Mouse (Mus musculus) small intestine, adult 2 months (tissue): ENCODE measurements around the gene Zfp568. TPM values are rescaled to one million over a fixed set of nuclear protein-coding genes. Genes with fewer than 3 reads are reported as not detected.

Experiments used
- H3K27ac ChIP-seq: fragments of 200-500 bp; 2 replicates; pipeline ENCODE4 v1.5.1; 2012; ENCODE audit warnings: low read depth, low read length, control low read depth, inconsistent platforms; ENCODE audit not compliant: insufficient read depth
- H3K27me3 ChIP-seq: fragments of 200-500 bp; 2 replicates; pipeline ENCODE4 v1.6.1; 2012; ENCODE audit warnings: mild to moderate bottlenecking, moderate library complexity, low read length, inconsistent platforms; ENCODE audit not compliant: control insufficient read depth, insufficient read depth
- H3K36me3 ChIP-seq: fragments of 200-500 bp; 2 replicates; pipeline ENCODE4 v1.6.1; 2012; ENCODE audit warnings: mild to moderate bottlenecking, low read length, control low read depth, inconsistent platforms; ENCODE audit not compliant: control insufficient read depth, insufficient read depth
- H3K4me1 ChIP-seq: fragments of 200-500 bp; 2 replicates; pipeline ENCODE4 v1.6.1; 2012; ENCODE audit warnings: low read length, inconsistent platforms, mixed read lengths; ENCODE audit not compliant: control insufficient read depth, insufficient read depth, insufficient read length
- H3K4me3 ChIP-seq: fragments of 200-500 bp; 2 replicates; pipeline ENCODE4 v1.5.1; 2012; ENCODE audit warnings: low read depth, mild to moderate bottlenecking, control low read depth, inconsistent platforms, low read length, moderate library complexity
- CTCF ChIP-seq: fragments of 200-500 bp; IDR thresholded peaks from 2 replicates; pipeline ENCODE4 v1.5.1; 2012; ENCODE audit warnings: low read depth, mild to moderate bottlenecking, control low read depth, inconsistent platforms, low read length, moderate library complexity, mixed read lengths; ENCODE audit not compliant: insufficient replicate concordance, insufficient read length; ENCODE audit errors: extremely low read depth
- POLR2A ChIP-seq: fragments of 200-500 bp; IDR thresholded peaks from 2 replicates; pipeline ENCODE4 v1.6.1; 2012; ENCODE audit warnings: low read depth, mild to moderate bottlenecking, control low read depth, inconsistent platforms, low read length, moderate library complexity
- WGBS: fragments of 180-500 bp; shearing (Covaris S2); methylation state at CpG from one replicate; pipeline ENCODE4 v1.1.7; 2018; 5-methylcytosine and 5-hydroxymethylcytosine counted together
- polyA plus RNA-seq: library from polyadenylated mRNA; depleted of rRNA; stranded (reverse); fragments of >200 nt; gene quantifications from 2 replicates; pipeline ENCODE4 v1.2.3, GENCODE M21; 2012; rRNA removed

The Zfp568 gene
- polyA plus RNA-seq, 1 experiment, result 2.3 TPM

DNA sequence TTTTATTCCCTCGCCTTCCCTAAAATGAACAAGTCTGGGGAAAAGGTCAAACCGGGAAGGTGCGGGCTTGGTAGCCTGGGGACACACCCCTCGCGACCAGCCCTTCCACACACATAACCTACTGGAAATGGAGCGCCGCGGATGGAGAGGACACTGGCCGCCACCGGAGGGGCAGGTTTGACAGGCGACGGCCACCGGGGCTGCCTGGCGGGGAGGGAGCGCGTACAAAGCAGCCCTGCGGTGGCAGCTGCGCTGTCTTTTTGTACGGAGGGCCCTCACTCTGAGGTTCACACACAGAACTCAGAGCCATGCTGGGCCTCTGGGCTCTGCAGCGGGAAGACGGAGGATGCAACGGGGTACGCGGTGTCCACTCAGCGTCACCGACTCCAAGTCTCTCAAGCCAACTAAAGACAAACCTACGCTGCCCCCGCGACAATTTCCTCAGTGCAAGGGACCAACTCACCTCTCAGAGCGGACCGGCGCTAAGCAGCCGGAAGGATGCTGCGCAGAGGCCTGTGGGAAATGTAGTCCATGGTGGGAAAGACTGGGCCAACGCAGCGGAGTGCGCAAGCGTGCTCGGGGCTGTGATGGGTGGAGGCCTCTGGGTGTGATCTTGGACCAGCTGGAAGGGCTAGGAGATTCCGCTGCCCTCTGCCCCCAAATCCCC is 67.3 kb downstream of the Zfp568 start, which contains the start of gene Zfp14:
Gene Zfp14, minus strand, starts transcription at position 499 of the 667 bp plus-strand sequence.
- 1% methylated on average over 40 of the region's 40 CpGs for WGBS
- peak within 1 kb of the TSS; percentile 94 for H3K4me3 ChIP-seq

DNA sequence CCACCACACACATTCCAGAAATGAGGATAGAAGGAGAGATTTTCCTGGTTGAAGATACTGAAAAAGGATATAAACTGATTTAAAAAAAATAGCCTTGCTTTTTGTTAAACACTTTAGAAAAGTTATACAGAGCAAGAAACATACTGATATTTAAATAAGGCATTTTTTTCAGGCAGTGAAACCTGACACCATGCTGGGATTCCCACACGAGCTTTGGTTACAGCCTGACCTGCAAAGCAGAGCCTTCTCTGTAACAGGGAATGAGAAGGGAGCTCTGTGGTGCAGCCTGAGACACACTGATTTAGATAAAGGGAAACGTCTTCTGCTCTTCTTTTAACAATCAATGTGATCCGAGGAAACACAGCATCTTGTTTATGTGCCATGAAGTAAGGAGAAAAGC is 69.8 kb downstream of the Zfp568 start:
- H3K27ac ChIP-seq, result no peak overlapping the region
- H3K36me3 ChIP-seq, result 0 out of 2 replicates have a peak, but pooled peaks cover 2% of the 10 kb centered on the region
- H3K4me1 ChIP-seq, result 0 out of 2 replicates have a peak, but pooled peaks cover 2% of the 10 kb centered on the region
- TF ChIP-seq POLR2A (no peak), CTCF (no peak)
- WGBS, result 9% methylated on average over 3 of the region's 3 CpGs
- H3K27me3 ChIP-seq, result no peaks in the 10 kb centered on the region
- H3K4me3 ChIP-seq, result no peak overlapping the region

More for the DNA sequence above, 67.3 kb downstream of the Zfp568 start, which contains the start of gene Zfp14:
- Histone ChIP-seq H3K4me1 (0 out of 2 replicates have a peak, but pooled peaks cover 2% of the 10 kb centered on the region), H3K36me3 (no peaks in the 10 kb centered on the region), H3K27ac (0 out of 2 replicates have a peak within 1 kb of the TSS, but pooled peaks have one; percentile 26), H3K27me3 (no peaks in the 10 kb centered on the region)
- TF ChIP-seq POLR2A (no peak), CTCF (no peak)

DNA sequence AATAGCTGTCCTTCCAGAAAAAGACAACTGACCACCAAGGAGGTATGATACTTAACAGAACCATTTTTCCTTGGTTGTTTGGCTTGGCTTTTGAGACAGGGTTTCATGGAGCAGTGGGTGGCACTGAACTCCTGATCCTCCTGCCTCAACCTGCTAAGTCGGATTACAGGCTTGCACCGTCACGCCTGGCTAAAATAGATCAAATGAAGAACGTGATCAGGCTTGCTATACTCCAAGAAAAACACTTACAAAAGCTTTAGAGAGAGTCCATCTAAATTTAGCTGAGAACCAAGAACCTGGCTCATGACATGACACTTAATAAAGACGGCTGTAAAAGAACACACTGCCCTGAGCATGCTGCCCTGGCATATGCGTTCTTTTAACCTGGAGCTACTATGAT is 76.6 kb downstream of the Zfp568 start:
- Histone ChIP-seq H3K27ac (no peak overlapping the region), H3K4me1 (no peaks in the 10 kb centered on the region), H3K4me3 (no peak overlapping the region), H3K36me3 (peaks cover 4% of the 10 kb centered on the region; the same call in 1 of the 2 replicates), H3K27me3 (no peaks in the 10 kb centered on the region)
- TF ChIP-seq POLR2A, result no peak
- no peak for TF ChIP-seq CTCF
- 91% methylated on average over 6 of the region's 6 CpGs for WGBS

DNA sequence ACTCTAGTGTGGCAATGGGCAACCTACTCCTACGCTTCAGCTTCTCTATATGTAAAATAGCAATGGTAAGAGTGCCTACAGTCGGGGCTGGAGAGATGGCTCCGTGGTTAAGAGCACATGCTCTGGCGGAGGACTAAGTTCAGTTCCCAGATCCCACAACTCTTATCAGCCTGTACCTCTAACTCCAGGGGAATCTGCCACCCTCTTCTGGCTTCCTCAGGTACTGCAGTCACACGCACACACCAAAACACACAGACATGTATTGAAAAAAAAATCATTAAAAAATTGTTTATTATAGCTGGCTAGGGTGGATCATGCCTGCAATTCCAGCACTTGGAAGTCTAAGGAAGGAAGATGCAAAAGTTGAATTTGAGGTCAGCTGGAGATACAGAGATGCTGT is 78.7 kb downstream of the Zfp568 start:
- 89% methylated on average over 5 of the region's 5 CpGs for WGBS
- no peak overlapping the region for H3K27ac ChIP-seq
- peaks cover 2% of the 10 kb centered on the region; the same call in 1 of the 2 replicates for H3K36me3 ChIP-seq
- no peak for TF ChIP-seq POLR2A
- peak; percentile 23; the same call in 1 of the 2 replicates for TF ChIP-seq CTCF
- no peaks in the 10 kb centered on the region for H3K27me3 ChIP-seq
- no peak overlapping the region for H3K4me3 ChIP-seq
- H3K4me1 ChIP-seq, result no peaks in the 10 kb centered on the region

DNA sequence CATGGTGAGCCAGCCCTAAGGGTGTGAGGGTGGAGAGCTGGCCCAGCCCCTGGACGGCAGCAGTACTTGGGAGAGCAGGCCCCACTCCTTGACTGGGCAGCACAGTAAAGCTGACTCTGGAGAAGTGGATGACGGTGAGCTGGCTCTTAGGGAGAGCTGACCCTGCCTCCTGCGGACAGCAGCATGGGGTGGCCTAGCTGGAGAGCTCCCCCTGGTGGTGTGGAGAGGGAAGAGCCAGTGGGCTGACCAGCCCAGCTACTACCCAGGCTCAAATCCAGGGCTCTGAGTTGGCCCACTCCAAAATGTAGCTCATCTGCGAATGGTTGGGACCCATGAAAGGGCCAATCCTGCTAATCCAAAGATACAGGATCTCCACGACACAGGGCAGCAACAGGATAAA is 80.9 kb downstream of the Zfp568 start:
- H3K36me3 ChIP-seq, result peaks cover 2% of the 10 kb centered on the region; the same call in 1 of the 2 replicates

DNA sequence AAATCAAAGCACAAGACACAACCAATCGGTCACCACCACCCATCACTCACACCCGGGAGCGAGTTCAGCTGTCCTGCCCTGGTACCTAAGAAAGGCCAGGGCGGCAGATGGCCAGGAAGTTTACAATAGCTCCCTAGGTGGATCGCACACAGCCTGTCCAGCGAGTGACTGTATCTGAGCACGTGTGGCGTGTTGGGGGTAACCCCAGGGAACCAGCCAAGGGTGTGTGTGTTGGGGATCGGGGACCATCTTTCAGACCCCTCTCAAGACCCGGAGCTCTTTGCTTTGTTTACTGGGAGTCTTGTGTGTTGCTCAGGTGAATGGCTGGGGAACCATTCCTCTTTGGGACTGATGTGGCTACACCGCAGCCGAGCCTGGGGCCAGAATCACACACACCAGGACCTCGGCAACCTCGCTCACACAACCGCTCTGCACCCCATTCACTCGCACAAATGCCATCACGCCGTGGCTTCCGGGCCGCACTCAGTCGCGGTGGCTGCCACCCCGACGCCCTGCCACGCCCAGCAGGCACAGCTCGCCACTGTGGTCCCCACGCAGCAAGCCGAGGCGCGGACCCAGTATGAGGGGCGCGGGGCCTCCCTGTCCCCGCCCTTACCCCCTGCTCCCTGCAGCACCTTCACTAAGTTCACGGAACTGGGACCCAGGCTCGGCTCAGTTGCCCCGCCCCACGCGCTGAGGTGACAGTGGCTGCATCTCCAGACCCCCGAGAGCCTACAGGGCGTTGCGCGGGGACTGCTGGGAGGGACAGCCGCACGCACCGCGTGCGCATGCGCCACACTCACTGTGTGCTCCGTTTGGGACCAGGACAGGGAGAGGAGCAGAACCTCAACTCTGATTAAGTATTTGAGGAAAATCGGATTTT is 88.6 kb downstream of the Zfp568 start, which contains the start of gene Zfp82:
Gene Zfp82, minus strand, starts transcription at position 755 of the 883 bp plus-strand sequence.
- H3K27me3 ChIP-seq, result no peaks in the 10 kb centered on the region
- TF ChIP-seq CTCF (no peak), POLR2A (no peak)
- no peaks in the 10 kb centered on the region for H3K36me3 ChIP-seq
- H3K4me1 ChIP-seq, result no peaks in the 10 kb centered on the region
- H3K27ac ChIP-seq, result no peak within 1 kb of the TSS
- H3K4me3 ChIP-seq, result peak within 1 kb of the TSS; percentile 72
- 1% methylated on average over 50 of the region's 50 CpGs for WGBS

More for the DNA sequence above, 80.9 kb downstream of the Zfp568 start:
- H3K4me3 ChIP-seq, result no peak overlapping the region
- H3K4me1 ChIP-seq, result no peaks in the 10 kb centered on the region
- TF ChIP-seq POLR2A, result no peak
- TF ChIP-seq CTCF, result no peak
- 87% methylated on average over 5 of the region's 5 CpGs for WGBS
- no peak overlapping the region for H3K27ac ChIP-seq
- H3K27me3 ChIP-seq, result no peaks in the 10 kb centered on the region

Other genes starting within 250 kb of the Zfp568 start
- gene Zfp84, start 215.4 kb upstream of the Zfp568 start, polyA plus RNA-seq, result 1.0 and 1.8 TPM in 2 replicates
- 0.32 and 0.52 TPM in 2 replicates for gene Zfp30, start 200.0 kb upstream of the Zfp568 start, polyA plus RNA-seq
- gene Zfp790, start 167.8 kb upstream of the Zfp568 start, polyA plus RNA-seq, result 0.43 and 0.86 TPM in 2 replicates
- gene Zfp940, start 130.3 kb upstream of the Zfp568 start, polyA plus RNA-seq, result 0.05 and 0.06 TPM in 2 replicates
- gene Zfp420, start 124.0 kb upstream of the Zfp568 start, polyA plus RNA-seq, result 0.13 and 0.18 TPM in 2 replicates
- gene Zfp27, start 77.4 kb upstream of the Zfp568 start, polyA plus RNA-seq, result 0.69 and 0.81 TPM in 2 replicates
- 0.04 and 0.14 TPM in 2 replicates for gene Zfp383, start 75.7 kb upstream of the Zfp568 start, polyA plus RNA-seq
- gene Zfp74, start 29.9 kb upstream of the Zfp568 start, polyA plus RNA-seq, result 0.38 and 2.7 TPM in 2 replicates
- gene Zfp14, start 67.4 kb downstream of the Zfp568 start, polyA plus RNA-seq, result 0.58 and 0.62 TPM in 2 replicates
- 0.23 and 0.25 TPM in 2 replicates for gene Zfp82, start 88.9 kb downstream of the Zfp568 start, polyA plus RNA-seq
- gene Gm26920, start 106.5 kb downstream of the Zfp568 start, polyA plus RNA-seq, result 0.06 TPM in 1 of 2 replicates, not detected in the other
- gene Zfp566, start 106.6 kb downstream of the Zfp568 start, polyA plus RNA-seq, result 0.11 and 0.95 TPM in 2 replicates
- 2.6 and 7.1 TPM in 2 replicates for gene Zfp260, start 110.8 kb downstream of the Zfp568 start, polyA plus RNA-seq
- gene Zfp382, start 138.0 kb downstream of the Zfp568 start, polyA plus RNA-seq, result 0.06 and 0.19 TPM in 2 replicates
- 2.6 and 3.0 TPM in 2 replicates for gene Zfp146, start 185.8 kb downstream of the Zfp568 start, polyA plus RNA-seq
- 47.5 and 165 TPM in 2 replicates for gene Cox7a1, start 200.2 kb downstream of the Zfp568 start, polyA plus RNA-seq
- gene Capns1, start 214.9 kb downstream of the Zfp568 start, polyA plus RNA-seq, result 351 and 819 TPM in 2 replicates
- 59.2 and 86.9 TPM in 2 replicates for gene Polr2i, start 248.0 kb downstream of the Zfp568 start, polyA plus RNA-seq
- gene Tbcb, start 248.3 kb downstream of the Zfp568 start, polyA plus RNA-seq, result 24.6 and 45.2 TPM in 2 replicates